Mouse (Mus musculus): ENCODE data around the gene Acot7.

DNA sequence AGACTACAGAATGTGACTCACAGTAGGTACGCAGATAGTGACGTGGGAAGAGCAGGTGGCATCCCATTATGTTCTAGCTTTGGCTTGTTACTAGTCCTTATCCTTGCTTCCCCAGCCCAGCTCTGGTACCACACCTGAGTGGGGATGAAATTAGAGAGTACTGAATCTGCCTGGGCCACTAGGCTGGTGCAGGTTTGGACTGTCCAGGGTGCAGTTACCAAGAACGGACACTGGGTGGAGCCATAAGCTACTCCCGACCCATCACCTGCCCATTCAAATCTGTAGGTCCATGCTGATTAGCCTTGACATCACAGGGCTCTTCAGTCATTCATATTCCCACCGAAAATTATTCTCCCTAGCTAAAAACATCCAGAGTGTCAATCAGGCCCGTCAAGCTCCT, 37.5 kb upstream of the Acot7 start:
- no peak for TF ChIP-seq POLR2A (IDR thresholded peaks at IDR 0.05; ENCODE audit: borderline replicate concordance, control insufficient read depth, low read depth, low read length)
- TF ChIP-seq CTCF (IDR thresholded peaks at IDR 0.05; ENCODE audit: control insufficient read depth, insufficient read depth, low read length), result peak; percentile 85
